Mouse (Mus musculus) lung, postnatal 0 days (tissue): ENCODE results near the gene Leprot.

Source experiments
- CTCF ChIP-seq: IDR thresholded peaks from 2 replicates; pipeline ENCODE4 v1.5.1; 2016; ENCODE audit warnings: antibody characterized with exemption, mild to moderate bottlenecking
- EP300 ChIP-seq: IDR thresholded peaks from 2 replicates; pipeline ENCODE4 v1.6.1; 2016; ENCODE audit warnings: antibody characterized with exemption, mild to moderate bottlenecking, control low read depth

DNA sequence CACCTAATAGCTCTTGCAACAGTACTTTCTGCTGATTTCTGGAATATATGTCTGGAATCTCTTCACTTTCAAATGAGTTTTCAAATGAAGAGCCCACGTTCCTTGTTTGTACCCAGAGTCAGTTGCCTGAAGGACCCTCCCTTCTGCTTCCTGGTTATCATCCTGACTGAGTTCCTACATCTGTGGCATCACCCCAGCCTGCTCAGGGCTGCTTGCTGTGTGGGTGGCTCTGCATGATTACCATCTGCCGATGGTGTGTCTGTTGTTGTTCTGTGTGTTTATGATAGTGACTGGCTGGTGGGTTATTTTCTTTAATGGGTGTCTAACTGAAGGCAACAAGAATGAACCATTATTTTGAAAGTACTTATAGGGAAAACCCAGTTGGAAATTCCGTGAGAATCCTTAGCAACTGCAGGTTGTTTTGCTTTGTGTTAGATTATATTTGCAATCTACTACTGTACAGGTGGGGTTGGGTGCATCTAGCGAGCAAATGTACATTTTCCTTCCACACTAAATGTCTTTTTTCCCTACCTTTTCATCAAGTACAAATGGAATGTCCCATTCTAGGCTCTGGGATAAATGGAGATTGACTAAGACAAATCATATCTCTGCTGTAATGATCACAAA is 7.4 kb downstream of the Leprot start:
- TF ChIP-seq CTCF (no peak), EP300 (no peak)
